Mouse (Mus musculus) layer of hippocampus, adult 18-20 months (tissue): ENCODE results near the gene Apon. TPM values are rescaled to one million over a fixed set of nuclear protein-coding genes. Genes with fewer than 3 reads are reported as not detected.

ENCODE experiments used
- total RNA-seq, 2 experiments: library from RNA; stranded (reverse); gene quantifications; 2 replicates each; pipeline ENCODE4 v1.2.3; 2021

The Apon gene
- total RNA-seq, 2 experiments from 2014 or later, result not detected

Other genes with a start within 250 kb of the Apon start
- gene Hsd17b6, start 246.5 kb upstream of the Apon start, total RNA-seq, result not detected
- gene Prim1, start 238.9 kb upstream of the Apon start, total RNA-seq, result 1 to 10 TPM; 6.8 to 7.4 TPM
- 100 to 1,000 TPM; 338 to 356 TPM for gene Naca, start 218.5 kb upstream of the Apon start, total RNA-seq
- gene Ptges3, start 195.1 kb upstream of the Apon start, total RNA-seq, result 100 to 1,000 TPM; 146 to 153 TPM
- gene Atp5b, start 170.8 kb upstream of the Apon start, total RNA-seq, result 1,000 to 10,000 TPM; 1,726 to 1,851 TPM
- gene Baz2a, start 162.5 kb upstream of the Apon start, total RNA-seq, result 10 to 100 TPM; 39.6 to 41.9 TPM
- 10 to 100 TPM; 12.9 to 15.3 TPM for gene Rbms2, start 73.8 kb upstream of the Apon start, total RNA-seq
- 10 to 100 TPM; 19.6 to 19.7 TPM for gene Gls2, start 59.6 kb upstream of the Apon start, total RNA-seq
- 10 to 100 TPM; 10.1 to 10.2 TPM for gene Spryd4, start 42.3 kb upstream of the Apon start, total RNA-seq
- not detected for gene Mip, start 28.3 kb upstream of the Apon start, total RNA-seq
- gene Timeless, start 22.0 kb upstream of the Apon start, total RNA-seq, result 1 to 10 TPM; 4.1 to 4.6 TPM
- gene Apof, start 14.6 kb downstream of the Apon start, total RNA-seq, result not detected
- 10 to 100 TPM; 32.0 to 32.1 TPM for gene Stat2, start 16.5 kb downstream of the Apon start, total RNA-seq
- not detected for gene Il23a, start 44.7 kb downstream of the Apon start, total RNA-seq
- 10 to 100 TPM; 12.9 to 13.2 TPM for gene Pan2, start 49.2 kb downstream of the Apon start, total RNA-seq
- 10 to 100 TPM; 79.5 to 88.1 TPM for gene Cnpy2, start 68.4 kb downstream of the Apon start, total RNA-seq
- gene Cs, start 83.6 kb downstream of the Apon start, total RNA-seq, result 100 to 1,000 TPM; 227 to 229 TPM
- gene Coq10a, start 114.9 kb downstream of the Apon start, total RNA-seq, result 10 to 100 TPM; 49.5 to 49.7 TPM
- 10 to 100 TPM; 45.4 to 49.6 TPM for gene Ankrd52, start 123.0 kb downstream of the Apon start, total RNA-seq
- under 1 TPM in 1 of 2 experiments, not detected in 1; 0.37 TPM for gene Slc39a5, start 147.1 kb downstream of the Apon start, total RNA-seq
- 10 to 100 TPM; 96.5 to 98.5 TPM for gene Nabp2, start 157.4 kb downstream of the Apon start, total RNA-seq
- 10 to 100 TPM; 74.0 to 76.8 TPM for gene Rnf41, start 157.6 kb downstream of the Apon start, total RNA-seq
- gene Smarcc2, start 205.2 kb downstream of the Apon start, total RNA-seq, result 100 to 1,000 TPM; 242 to 261 TPM
- gene Myl6, start 240.0 kb downstream of the Apon start, total RNA-seq, result 100 to 1,000 TPM; 526 to 539 TPM
- 10 to 100 TPM; 20.7 to 21.2 TPM for gene Myl6b, start 244.6 kb downstream of the Apon start, total RNA-seq